Mouse (Mus musculus) gastrocnemius, adult 2 months (tissue): ENCODE measurements around the gene Plxdc2. TPM values are rescaled to one million over a fixed set of nuclear protein-coding genes. Genes with fewer than 3 reads are reported as not detected.

Source experiments
- DNase-seq: peaks from one replicate; pipeline ENCODE4 v3.0.0; 2022
- H3K27ac ChIP-seq: fragments of 200-600 bp; 2 replicates; pipeline ENCODE4 v1.8.1; 2022; ENCODE audit warnings: mild to moderate bottlenecking
- H3K4me3 ChIP-seq: fragments of 200-600 bp; 2 replicates; pipeline ENCODE4 v1.8.1; 2022; ENCODE audit warnings: mild to moderate bottlenecking, moderate library complexity
- CTCF ChIP-seq: fragments of 200-600 bp; IDR thresholded peaks from 2 replicates; pipeline ENCODE4 v1.8.1; 2022; ENCODE audit warnings: antibody characterized with exemption, mild to moderate bottlenecking, moderate library complexity
- intact Hi-C: fragments of 180-260 bp; cut with DNase I; formaldehyde crosslinking; loops from one replicate; pipeline ENCODE4 v1.15.1; 2025
- total RNA-seq, 2 experiments: library from RNA; stranded (reverse); gene quantifications; 2 replicates each; pipeline ENCODE4 v1.2.3; 2021

Gene Plxdc2
- total RNA-seq, 2 experiments from 2014 or later, result 12.1 to 18.4 TPM

- Histone ChIP-seq H3K27ac (no peak overlapping the region), H3K4me3 (no peak overlapping the region)
- no peak for DNase-seq
- no peak for TF ChIP-seq CTCF
- intact Hi-C loops, result no loop called here
These were observed 176.1 kb downstream of the Plxdc2 start for GRCm38 (mm10) chr2:16532244-16532643.

GRCm38 (mm10) chr2:16534566-16534965, 178.5 kb downstream of the Plxdc2 start:
- no peak overlapping the region for H3K4me3 ChIP-seq
- no peak for DNase-seq
- intact Hi-C loops, result no loop called here
- TF ChIP-seq CTCF, result no peak
- H3K27ac ChIP-seq, result no peak overlapping the region

DNA sequence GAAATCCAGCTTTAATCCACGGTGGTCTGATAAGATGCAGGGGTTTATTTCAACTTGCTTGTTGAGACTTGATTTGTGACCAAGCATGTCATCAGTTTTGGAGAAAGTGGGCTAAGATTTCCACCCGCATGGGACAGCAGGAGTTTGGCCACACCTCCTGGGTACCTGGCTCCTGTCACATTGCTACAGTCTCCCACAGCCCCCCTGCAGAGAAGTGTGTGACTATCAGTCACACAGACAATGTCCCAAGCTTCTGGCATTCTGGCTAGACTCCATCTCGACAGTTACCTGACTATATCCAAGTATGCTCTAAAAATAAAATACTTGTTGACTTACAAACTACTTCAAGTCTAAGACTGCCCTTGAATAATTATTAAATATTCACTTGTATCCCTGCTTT, 185.1 kb downstream of the Plxdc2 start:
- no peak overlapping the region for H3K27ac ChIP-seq

DNA sequence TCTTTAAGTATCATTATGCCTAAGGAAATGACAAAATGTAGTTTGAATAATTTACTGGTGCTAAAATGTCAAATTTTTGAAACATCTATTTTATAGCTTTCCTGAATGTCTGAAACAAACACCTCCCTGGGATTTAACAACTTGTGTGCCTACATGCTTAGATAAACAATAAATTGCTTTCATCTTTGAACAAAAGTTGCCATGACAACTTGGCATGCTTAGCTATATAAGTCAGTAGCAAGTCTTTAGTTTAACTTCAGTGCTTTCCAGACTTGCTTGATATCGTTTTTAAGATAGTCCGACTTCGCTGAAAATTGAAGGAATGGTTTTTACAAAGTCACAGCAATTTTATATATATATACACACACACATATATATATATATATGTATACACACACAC, 189.1 kb downstream of the Plxdc2 start:
- H3K27ac ChIP-seq, result no peak overlapping the region
- intact Hi-C loops, result no loop called here
- H3K4me3 ChIP-seq, result no peak overlapping the region
- no peak for TF ChIP-seq CTCF
- no peak for DNase-seq

More for the DNA sequence above, 185.1 kb downstream of the Plxdc2 start:
- intact Hi-C loops, result no loop called here
- DNase-seq, result no peak
- H3K4me3 ChIP-seq, result no peak overlapping the region
- TF ChIP-seq CTCF, result no peak

- no peak overlapping the region for H3K27ac ChIP-seq
- no peak for DNase-seq
- no peak overlapping the region for H3K4me3 ChIP-seq
- intact Hi-C loops, result no loop called here
- no peak for TF ChIP-seq CTCF
These were observed 203.2 kb downstream of the Plxdc2 start for GRCm38 (mm10) chr2:16559287-16559686.

DNA sequence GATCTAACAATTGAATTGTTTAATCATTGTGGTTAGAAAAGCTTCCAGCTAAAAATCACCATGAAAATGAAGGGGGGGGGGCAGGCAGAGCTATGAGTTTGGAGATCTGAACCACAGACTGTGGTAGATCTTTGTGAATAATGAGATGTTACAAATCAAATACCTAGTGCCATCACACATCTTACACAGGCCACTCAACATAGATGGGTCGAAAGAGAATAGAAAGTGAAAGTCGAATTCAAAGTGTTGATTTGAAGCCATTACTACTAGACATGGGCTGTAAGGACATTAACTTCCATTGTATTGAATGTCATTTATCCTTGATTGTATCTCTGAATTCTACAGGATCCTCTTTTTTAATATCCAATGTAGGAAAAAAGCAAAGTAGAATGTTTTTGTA, 212.2 kb downstream of the Plxdc2 start:
- intact Hi-C loops, result no loop called here
- Histone ChIP-seq H3K4me3 (no peak overlapping the region), H3K27ac (no peak overlapping the region)
- no peak for DNase-seq
- TF ChIP-seq CTCF, result no peak

GRCm38 (mm10) chr2:16571169-16571751, 215.2 kb downstream of the Plxdc2 start:
- no peak for DNase-seq
- no peak for TF ChIP-seq CTCF
- Histone ChIP-seq H3K4me3 (no peak overlapping the region), H3K27ac (no peak overlapping the region)
- intact Hi-C loops, result no loop called here

DNA sequence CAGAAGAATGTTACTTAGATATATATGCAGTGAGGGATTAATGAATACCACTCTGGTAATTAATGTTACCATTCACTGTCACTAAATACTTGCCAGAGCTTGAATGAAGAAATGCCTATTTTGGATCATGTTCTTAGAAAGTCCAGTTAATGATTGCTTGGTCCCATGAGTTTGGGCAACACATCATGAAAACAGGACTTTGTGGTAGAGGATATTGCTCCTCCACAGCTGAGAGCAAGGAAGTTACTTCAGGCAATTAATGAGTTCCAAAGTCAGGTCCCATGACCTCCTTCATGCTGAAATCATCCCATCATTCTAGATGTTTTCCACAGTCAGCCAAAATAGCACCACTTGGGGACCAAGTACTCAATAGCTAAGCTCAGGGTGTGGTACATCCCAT, 220.5 kb downstream of the Plxdc2 start:
- TF ChIP-seq CTCF, result no peak
- no peak for DNase-seq
- Histone ChIP-seq H3K4me3 (no peak overlapping the region), H3K27ac (no peak overlapping the region)
- intact Hi-C loops, result no loop called here

DNA sequence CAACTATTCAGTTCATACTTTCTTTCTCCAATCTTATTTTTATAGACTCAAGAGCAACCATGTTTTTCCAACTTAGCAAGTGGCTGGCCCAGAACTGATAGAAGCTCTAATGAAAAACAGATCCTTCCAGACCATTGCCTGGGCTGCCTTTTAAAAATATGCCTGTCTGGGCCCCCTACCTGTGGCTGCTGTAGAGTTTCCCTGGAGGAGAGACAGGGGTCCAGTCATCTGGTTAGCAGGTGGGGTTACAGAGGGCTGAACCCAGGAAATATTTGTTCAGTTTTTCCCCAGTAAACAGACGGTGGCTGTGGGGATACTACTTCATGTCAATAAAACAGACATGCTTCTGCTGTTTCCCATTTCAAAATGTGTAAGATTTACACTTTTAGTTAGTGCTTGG, 222.0 kb downstream of the Plxdc2 start:
- intact Hi-C loops, result no loop called here
- DNase-seq, result no peak
- Histone ChIP-seq H3K4me3 (no peak overlapping the region), H3K27ac (no peak overlapping the region)
- TF ChIP-seq CTCF, result no peak

GRCm38 (mm10) chr2:16588546-16588945, 232.4 kb downstream of the Plxdc2 start:
- no peak for DNase-seq
- TF ChIP-seq CTCF, result no peak
- intact Hi-C loops, result no loop called here
- H3K27ac ChIP-seq, result no peak overlapping the region
- no peak overlapping the region for H3K4me3 ChIP-seq

DNA sequence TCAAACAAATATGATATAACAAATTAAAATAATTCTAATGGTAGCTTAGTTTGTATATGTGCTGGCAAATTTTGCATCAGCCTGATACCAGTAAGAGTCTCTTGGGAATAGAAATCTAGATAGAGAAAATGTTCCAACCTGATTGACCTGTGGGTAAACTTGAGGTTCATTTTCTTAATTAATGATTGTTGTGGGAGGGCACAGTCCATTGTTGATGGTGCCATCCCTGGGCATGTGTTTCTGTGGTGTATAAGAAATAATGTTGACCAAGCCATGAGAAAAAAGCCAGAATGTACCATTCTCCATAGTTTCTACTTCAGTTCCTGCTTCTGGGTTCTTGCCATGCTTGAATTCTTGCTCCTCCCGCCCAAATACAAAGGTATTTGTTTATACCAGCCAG, 239.3 kb downstream of the Plxdc2 start:
- no peak overlapping the region for H3K27ac ChIP-seq
- intact Hi-C loops, result no loop called here
- no peak for TF ChIP-seq CTCF

DNA sequence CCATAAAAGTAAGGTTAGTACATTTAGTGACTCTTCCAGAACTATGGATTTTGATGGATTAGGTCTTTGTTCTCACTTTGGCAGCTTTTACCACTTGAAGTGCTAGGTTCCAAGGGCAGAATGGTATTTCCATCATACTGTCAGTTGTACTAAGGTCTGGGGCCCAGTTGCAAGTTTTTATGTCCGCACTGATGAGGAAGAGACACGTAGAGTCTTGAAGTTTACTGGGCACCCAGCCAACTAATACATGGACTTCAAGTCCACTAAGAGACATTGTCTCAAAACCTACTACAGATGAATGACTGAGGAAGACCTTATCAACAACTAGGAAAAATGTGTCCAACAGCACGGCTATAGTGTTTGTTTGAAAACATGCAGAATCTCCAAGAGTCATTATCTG, 242.1 kb downstream of the Plxdc2 start:
- no peak for DNase-seq
- intact Hi-C loops, result no loop called here
- Histone ChIP-seq H3K4me3 (no peak overlapping the region), H3K27ac (no peak overlapping the region)
- no peak for TF ChIP-seq CTCF

More for the DNA sequence above, 239.3 kb downstream of the Plxdc2 start:
- no peak for DNase-seq
- H3K4me3 ChIP-seq, result no peak overlapping the region

GRCm38 (mm10) chr2:16604291-16604690, 248.2 kb downstream of the Plxdc2 start:
- no peak overlapping the region for H3K4me3 ChIP-seq
- intact Hi-C loops, result no loop called here
- DNase-seq, result no peak
- H3K27ac ChIP-seq, result no peak overlapping the region
- no peak for TF ChIP-seq CTCF

- intact Hi-C loops, result no loop called here
- H3K27ac ChIP-seq, result peak overlapping the region; percentile 51; the same call in 1 of the 2 replicates
- no peak for DNase-seq
- TF ChIP-seq CTCF, result no peak
- H3K4me3 ChIP-seq, result no peak overlapping the region
These were observed 251.9 kb downstream of the Plxdc2 start for GRCm38 (mm10) chr2:16607792-16608586.
